Comparison of ENCODE assay signal across 14 mouse cellular contexts in the genomic region with DNA sequence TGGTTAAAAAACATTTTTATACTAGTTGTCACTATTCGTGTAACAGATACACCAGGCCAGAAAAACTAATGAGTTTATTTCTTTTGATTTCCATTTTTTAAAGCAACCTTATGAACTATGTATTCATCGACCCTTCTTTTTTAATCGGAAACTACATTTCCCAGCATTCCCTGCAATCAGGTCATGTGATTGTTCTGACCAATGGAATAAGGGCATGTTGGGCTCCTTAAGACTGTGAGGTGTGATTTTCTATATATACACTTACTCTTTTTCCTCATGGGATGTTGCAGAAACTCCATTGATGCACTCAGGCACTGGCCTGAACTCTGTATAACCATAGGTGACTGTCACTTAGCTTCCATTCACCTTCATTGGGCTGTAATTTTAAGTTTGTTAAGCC. TPM values are rescaled to one million over a fixed set of nuclear protein-coding genes. Genes with fewer than 3 reads are reported as not detected.
DNase-seq lines count a peak whose midpoint lies in the region; ATAC-seq lines count a peak whose summit lies in the region.
"Had no signal": no experiment of that assay in that cellular context is flagged by ENCODE, and none has a peak within 500 bp of the region (broad histone marks: within the 10 kb centered on the region; RNA-seq: fewer than 3 reads in every experiment).

No protein-coding gene starts in this region.

- H3K9me3 ChIP-seq in forebrain, embryonic 11.5 days (ENCODE audit: control insufficient read depth, low read length): no peaks in the 10 kb centered on the region
- H3K9me3 ChIP-seq in forebrain, embryonic 10.5 days: no peaks in the 10 kb centered on the region
- no peaks in the 10 kb centered on the region for H3K9me3 ChIP-seq in forebrain, embryonic 12.5 days

- no peak overlapping the region for H3K27ac ChIP-seq in forebrain, embryonic 11.5 days (ENCODE audit: low read depth, low read length)
- no peak overlapping the region for H3K27ac ChIP-seq in forebrain, embryonic 10.5 days
- H3K27ac ChIP-seq in forebrain, embryonic 12.5 days: no peak overlapping the region
- H3K27ac ChIP-seq: liver, embryonic 14.5 days; macrophage had no signal

- 50% methylated on average over 3 of the region's 3 CpGs for WGBS in forebrain, embryonic 11.5 days
- 65% methylated on average over 3 of the region's 3 CpGs for whole genome bisulfite sequencing in forebrain, embryonic 10.5 days
- 63% methylated on average over 3 of the region's 3 CpGs for WGBS in forebrain, embryonic 12.5 days

- 0 out of 2 replicates have a peak, but pooled peaks have one; percentile 36 for ATAC-seq in forebrain, embryonic 11.5 days (replicated peaks; ENCODE audit: low FRiP score)
- peak; percentile 55; the same call in 1 of the 2 replicates for ATAC-seq in forebrain, embryonic 12.5 days (ENCODE audit: low FRiP score)

- H3K4me2 ChIP-seq in forebrain, embryonic 11.5 days (ENCODE audit: low read depth, low read length, severe bottlenecking): no peak overlapping the region
- no peak overlapping the region for H3K4me2 ChIP-seq in forebrain, embryonic 12.5 days

- H3K9ac ChIP-seq in forebrain, embryonic 11.5 days (ENCODE audit: low read length): no peak overlapping the region
- no peak overlapping the region for H3K9ac ChIP-seq in forebrain, embryonic 12.5 days
- H3K9ac ChIP-seq: liver, embryonic 14.5 days had no signal

- no peaks in the 10 kb centered on the region for H3K4me1 ChIP-seq in forebrain, embryonic 11.5 days (replicated peaks; ENCODE audit: control insufficient read depth, insufficient read depth, low read length)
- H3K4me1 ChIP-seq in forebrain, embryonic 10.5 days: no peaks in the 10 kb centered on the region
- H3K4me1 ChIP-seq in forebrain, embryonic 12.5 days: no peaks in the 10 kb centered on the region

- H3K36me3 ChIP-seq in forebrain, embryonic 11.5 days (ENCODE audit: control insufficient read depth, insufficient read depth, low read length): no peaks in the 10 kb centered on the region
- no peaks in the 10 kb centered on the region for H3K36me3 ChIP-seq in forebrain, embryonic 10.5 days (replicated peaks)
- no peaks in the 10 kb centered on the region for H3K36me3 ChIP-seq in forebrain, embryonic 12.5 days (replicated peaks)

- H3K4me3 ChIP-seq in forebrain, embryonic 11.5 days (ENCODE audit: low read depth, low read length): no peak overlapping the region
- H3K4me3 ChIP-seq in forebrain, embryonic 10.5 days: no peak overlapping the region
- H3K4me3 ChIP-seq in forebrain, embryonic 12.5 days (replicated peaks): no peak overlapping the region

- no peaks in the 10 kb centered on the region for H3K27me3 ChIP-seq in forebrain, embryonic 11.5 days (ENCODE audit: control insufficient read depth, insufficient read depth, low read length)
- no peaks in the 10 kb centered on the region for H3K27me3 ChIP-seq in forebrain, embryonic 10.5 days (ENCODE audit: poor library complexity, severe bottlenecking)
- no peaks in the 10 kb centered on the region; the same call in 1 of the 2 replicates for H3K27me3 ChIP-seq in forebrain, embryonic 12.5 days

- no peak for DNase-seq in forebrain, embryonic 11.5 days (ENCODE audit: low spot score)
- no peak for DNase-seq in forebrain, embryonic 10.5 days (ENCODE audit: extremely low spot score, low spot score)
- peak; percentile 11 for DNase-seq in thymus, postnatal 14 days
- DNase-seq in thymus, adult 18-20 months: no peak
- peak; percentile 34 for DNase-seq in retina, embryonic 14.5 days (ENCODE audit: low spot score)
- no peak for DNase-seq in spleen, adult 18-20 months
- no peak for DNase-seq in urinary bladder, postnatal 25 days (ENCODE audit: low spot score)
- DNase-seq: adrenal gland, postnatal 25 days; kidney, postnatal 10 days had no signal

RNA-seq across cellular contexts. Expression of a gene that starts 44.6 kb away (rescaled TPM):
- 0.21 and 0.45 TPM in 2 replicates for polyA plus RNA-seq in forebrain, embryonic 11.5 days (2014; fragmentation: Nextera tagmentation; extraction: Ambion mirVana)
- polyA plus RNA-seq in forebrain, embryonic 10.5 days (2016; fragmentation: Nextera tagmentation; extraction: Ambion mirVana): 0.58 and 0.82 TPM in 2 replicates
- polyA plus RNA-seq in forebrain, embryonic 12.5 days (2016; fragmentation: Nextera tagmentation; extraction: Ambion mirVana): 0.12 TPM in 1 of 2 replicates, not detected in the other
- polyA plus RNA-seq: macrophage had no signal

RNA-seq across cellular contexts. Expression of a gene that starts 48.7 kb away (rescaled TPM):
- polyA plus RNA-seq in forebrain, embryonic 11.5 days (2014; fragmentation: Nextera tagmentation; extraction: Ambion mirVana): not detected in 2 replicates
- not detected in 2 replicates for polyA plus RNA-seq in forebrain, embryonic 10.5 days (2016; fragmentation: Nextera tagmentation; extraction: Ambion mirVana)
- not detected in 2 replicates for polyA plus RNA-seq in forebrain, embryonic 12.5 days (2016; fragmentation: Nextera tagmentation; extraction: Ambion mirVana)
- polyA plus RNA-seq: frontal cortex, adult 2 months; intestine, embryonic 14.5 days; liver, embryonic 14.5 days; macrophage had no signal

Comparison
In these comparisons a context has a peak if more than half of its experiments do, and no peak if none do; other contexts are left out.
1. DNase-seq: peak in thymus, postnatal 14 days (single experiment) and retina, embryonic 14.5 days (single experiment); none in forebrain, embryonic 11.5 days (single experiment), forebrain, embryonic 10.5 days (single experiment), thymus, adult 18-20 months (0 of 2), spleen, adult 18-20 months (0 of 2) and urinary bladder, postnatal 25 days (single experiment).